Mouse (Mus musculus) kidney, postnatal 0 days (tissue): Measurements from ENCODE around the gene Mrpl38. TPM values are rescaled to one million over a fixed set of nuclear protein-coding genes. Genes with fewer than 3 reads are reported as not detected.

Experiments used
- ATAC-seq: fragments of 200-750 bp; cut with Nextera tagmentation; replicated peaks from 2 replicates; pipeline ENCODE4 v1.8.0; 2017; ENCODE audit warnings: low read depth, moderate number of reproducible peaks, moderate TSS enrichment, moderate library complexity; ENCODE audit not compliant: low FRiP score
- DNase-seq: peaks from one replicate; pipeline ENCODE4 v3.0.0-alpha.2; 2016; ENCODE audit warnings: low spot score
- H3K27ac ChIP-seq: fragments of 300-500 bp; sonication (generic); 2 replicates; pipeline ENCODE4 v1.5.1; 2014; ENCODE audit warnings: mild to moderate bottlenecking
- H3K27me3 ChIP-seq: fragments of 300-500 bp; sonication (generic); 2 replicates; pipeline ENCODE4 v1.6.1; 2014; ENCODE audit warnings: low read length, mixed read lengths; ENCODE audit not compliant: insufficient read depth
- H3K36me3 ChIP-seq: fragments of 300-500 bp; sonication (generic); 2 replicates; pipeline ENCODE4 v1.6.1; 2014; ENCODE audit warnings: low read length, mixed read lengths; ENCODE audit not compliant: insufficient read depth
- H3K4me1 ChIP-seq: fragments of 300-500 bp; sonication (generic); replicated peaks from 2 replicates; pipeline ENCODE4 v1.6.1; 2014; ENCODE audit warnings: antibody characterized with exemption, low read length, mixed read lengths; ENCODE audit not compliant: insufficient read depth
- H3K4me2 ChIP-seq: fragments of 300-500 bp; sonication (generic); 2 replicates; pipeline ENCODE4 v1.6.1; 2014; ENCODE audit warnings: mild to moderate bottlenecking, low read length, moderate library complexity, mixed read lengths
- H3K4me3 ChIP-seq: fragments of 300-500 bp; sonication (generic); replicated peaks from 2 replicates; pipeline ENCODE4 v1.5.1; 2014; ENCODE audit warnings: low read depth, low read length
- H3K9ac ChIP-seq: fragments of 300-500 bp; sonication (generic); 2 replicates; pipeline ENCODE4 v1.6.1; 2014; ENCODE audit warnings: low read depth, low read length
- H3K9me3 ChIP-seq: fragments of 300-500 bp; sonication (generic); replicated peaks from 2 replicates; pipeline ENCODE4 v1.6.1; 2016; ENCODE audit warnings: low read length, inconsistent platforms, mixed read lengths
- CTCF ChIP-seq: IDR thresholded peaks from 2 replicates; pipeline ENCODE4 v1.5.1; 2016; ENCODE audit warnings: antibody characterized with exemption, low read depth, mild to moderate bottlenecking, moderate library complexity
- WGBS: fragments of 180-500 bp; shearing (Covaris S2); extraction: QIAGEN DNeasy Blood & Tissue Kit; methylation state at CpG from one replicate; pipeline ENCODE4 v1.1.7; 2014; 5-methylcytosine and 5-hydroxymethylcytosine counted together
- polyA plus RNA-seq: library from polyadenylated mRNA; unstranded; fragments of >200 nt; fragmentation: Nextera tagmentation; extraction: Ambion mirVana; gene quantifications from 2 replicates; pipeline ENCODE4 v1.2.1, GENCODE M21; 2015

The Mrpl38 gene
- 81.1 and 89.8 TPM in 2 replicates for polyA plus RNA-seq

DNA sequence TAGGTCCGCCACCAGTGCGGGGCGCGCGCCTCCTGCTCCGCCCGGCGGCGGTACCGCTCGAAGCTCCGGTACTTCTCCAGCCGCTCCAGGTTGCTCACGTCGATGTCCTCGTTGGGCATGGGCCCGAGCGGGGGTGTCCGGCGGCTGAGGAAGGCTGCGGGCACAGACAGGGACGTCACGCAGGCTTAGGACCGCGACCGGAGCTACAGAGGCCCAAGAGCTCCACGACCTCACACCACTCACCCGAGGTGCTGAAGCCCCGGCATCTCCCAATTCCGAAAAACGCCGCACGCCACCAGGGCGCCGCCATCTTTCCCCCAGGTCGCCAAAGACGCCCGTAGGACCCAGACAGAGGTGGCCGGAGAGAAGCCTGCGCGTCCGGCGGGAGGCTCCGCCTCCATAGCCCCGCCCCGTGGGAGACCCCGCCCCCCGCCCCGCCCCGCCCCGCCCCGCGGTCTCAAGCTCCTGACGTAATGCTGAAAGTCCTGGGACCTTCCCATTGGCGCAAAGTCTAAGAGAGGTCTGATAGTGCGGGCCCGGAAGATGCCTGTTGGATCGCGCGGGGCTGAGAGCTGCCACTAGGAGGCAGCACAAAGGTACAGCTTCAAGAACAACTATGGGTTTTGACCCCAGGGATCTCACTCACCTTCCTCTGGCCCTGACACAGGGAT lies at the start of gene Mrpl38:
Mrpl38 (minus strand) TSS at position 401 of the 671 bp plus-strand sequence.
- H3K36me3 ChIP-seq: 0 out of 2 replicates have a peak, but pooled peaks cover 18% of the 10 kb centered on the region

DNA sequence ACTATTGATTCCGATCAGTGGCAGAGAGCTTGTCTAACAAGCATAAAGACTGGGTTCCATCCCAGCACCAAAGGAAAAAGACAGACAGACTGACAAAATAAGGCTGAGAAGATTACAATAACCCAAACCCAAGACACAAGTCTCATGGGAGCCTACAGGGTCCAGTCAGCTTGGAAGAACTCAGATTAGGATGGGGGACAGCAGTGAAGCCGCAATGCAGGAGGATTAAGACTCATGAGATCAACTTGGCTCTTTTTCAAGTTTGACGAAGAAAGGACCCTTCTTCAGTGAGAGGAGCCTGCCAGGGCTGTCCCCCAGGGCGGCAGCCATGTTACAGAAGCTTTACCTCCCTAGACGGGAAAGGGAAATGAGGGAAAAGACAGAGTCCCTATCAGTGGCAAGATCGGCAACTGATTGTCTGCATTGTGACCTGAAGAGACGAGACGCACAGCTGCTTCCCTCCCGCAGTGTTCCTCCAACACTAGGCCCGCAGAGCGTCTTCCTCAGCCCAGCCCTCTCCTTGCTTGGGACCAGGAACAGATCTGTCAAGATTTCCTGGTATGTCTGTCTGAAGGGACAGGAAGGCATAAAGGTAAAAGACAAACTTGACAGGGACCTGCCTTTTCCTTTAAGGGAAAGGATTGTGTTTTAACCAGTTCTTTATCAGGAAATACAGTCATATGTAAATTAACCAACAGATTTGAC lies 48.7 kb upstream of the Mrpl38 start:
- H3K36me3 ChIP-seq: peaks cover 24% of the 10 kb centered on the region
- H3K27me3 ChIP-seq: no peaks in the 10 kb centered on the region
- H3K9ac ChIP-seq: no peak overlapping the region
- no peaks in the 10 kb centered on the region for H3K4me1 ChIP-seq
- H3K9me3 ChIP-seq: no peaks in the 10 kb centered on the region
- DNase-seq (no peak), ATAC-seq (no peak)
- no peak overlapping the region for H3K4me3 ChIP-seq
- no peak overlapping the region for H3K4me2 ChIP-seq
- no peak for TF ChIP-seq CTCF
- 73% methylated on average over 11 of the region's 11 CpGs for WGBS
- no peak overlapping the region for H3K27ac ChIP-seq

More for the DNA sequence above, at the start of gene Mrpl38:
- H3K27ac ChIP-seq: peak within 1 kb of the TSS; percentile 38
- H3K9ac ChIP-seq: peak within 1 kb of the TSS; percentile 73
- H3K9me3 ChIP-seq: no peaks in the 10 kb centered on the region
- no peaks in the 10 kb centered on the region for H3K27me3 ChIP-seq
- under 1% methylated on average over 60 of the region's 60 CpGs for WGBS
- peak within 1 kb of the TSS; percentile 74 for H3K4me3 ChIP-seq
- H3K4me2 ChIP-seq: peak within 1 kb of the TSS; percentile 92
- peak; percentile 89 for TF ChIP-seq CTCF
- H3K4me1 ChIP-seq: 0 out of 2 replicates have a peak, but pooled peaks cover 3% of the 10 kb centered on the region
- DNase-seq (peak; percentile 99), ATAC-seq (peak; percentile 96)

GRCm38 (mm10) chr11:116186360-116186759 lies 47.7 kb upstream of the Mrpl38 start:
- H3K9me3 ChIP-seq: no peaks in the 10 kb centered on the region
- no peak overlapping the region for H3K9ac ChIP-seq
- no peak for TF ChIP-seq CTCF
- no peak overlapping the region for H3K4me3 ChIP-seq
- no peak overlapping the region for H3K4me2 ChIP-seq
- no peak overlapping the region for H3K27ac ChIP-seq
- peaks cover 27% of the 10 kb centered on the region for H3K36me3 ChIP-seq
- no peak for ATAC-seq
- H3K4me1 ChIP-seq: no peaks in the 10 kb centered on the region
- WGBS: 92% methylated on average over 11 of the region's 11 CpGs
- H3K27me3 ChIP-seq: no peaks in the 10 kb centered on the region
- no peak for DNase-seq

DNA sequence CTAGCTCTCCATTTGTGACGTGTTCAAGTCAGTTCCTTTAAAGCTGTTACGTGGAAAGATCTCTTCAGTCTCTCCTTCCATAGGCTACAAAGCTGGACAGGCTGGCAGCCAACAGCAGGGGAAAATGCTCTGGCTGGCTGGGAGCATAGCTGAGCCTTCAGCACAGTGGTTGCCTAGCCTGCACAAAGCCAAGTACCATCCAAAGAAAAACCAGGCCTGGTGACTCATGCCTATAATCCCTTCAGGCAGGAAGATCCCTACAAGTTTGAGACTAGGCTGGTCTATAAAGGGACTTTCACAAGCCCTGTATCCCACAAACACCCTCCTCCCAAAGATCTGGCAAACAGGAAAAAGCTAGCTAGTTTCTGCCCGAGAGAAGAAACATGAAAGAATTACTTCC lies 47.2 kb upstream of the Mrpl38 start:
- no peak for TF ChIP-seq CTCF
- no peaks in the 10 kb centered on the region for H3K27me3 ChIP-seq
- H3K27ac ChIP-seq: no peak overlapping the region
- H3K4me3 ChIP-seq: no peak overlapping the region
- H3K4me2 ChIP-seq: no peak overlapping the region
- H3K4me1 ChIP-seq: no peaks in the 10 kb centered on the region
- H3K9me3 ChIP-seq: no peaks in the 10 kb centered on the region
- WGBS: 86% methylated on average over 3 of the region's 3 CpGs
- DNase-seq (no peak), ATAC-seq (no peak)
- no peak overlapping the region for H3K9ac ChIP-seq
- peaks cover 27% of the 10 kb centered on the region for H3K36me3 ChIP-seq

DNA sequence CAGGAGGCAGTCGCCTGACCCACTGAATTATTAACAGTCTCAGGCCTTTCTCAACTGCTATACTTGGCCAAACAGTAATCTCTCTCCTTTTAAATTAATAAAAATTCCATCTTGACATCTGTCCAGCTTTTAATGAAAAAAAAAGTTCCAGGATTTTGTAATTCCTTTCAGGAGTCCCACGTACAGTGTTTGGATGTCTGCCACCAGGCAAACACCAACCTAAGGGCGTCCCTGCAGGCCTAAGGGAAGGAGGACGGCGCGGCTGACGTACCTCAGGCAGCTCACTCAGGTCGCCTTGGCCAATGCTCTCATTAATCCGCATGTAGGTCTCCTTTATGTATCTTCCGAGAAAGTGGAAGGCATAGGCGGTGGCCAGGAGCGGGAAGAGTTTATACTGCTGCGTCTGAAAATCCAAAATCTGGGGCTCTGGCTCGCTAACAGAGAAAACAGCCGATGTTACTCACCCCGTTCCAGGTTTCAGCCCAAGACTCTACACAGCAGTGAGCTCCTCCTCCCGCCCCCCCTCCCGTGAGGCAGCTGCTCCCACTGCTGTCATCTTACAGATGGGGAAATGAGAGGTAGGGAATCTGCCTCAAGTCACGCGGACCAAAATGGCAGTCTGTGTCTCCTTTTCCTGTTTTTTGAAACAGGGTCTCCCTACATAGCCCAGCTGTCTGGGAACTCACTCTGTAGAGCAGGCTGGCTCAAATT lies 39.9 kb upstream of the Mrpl38 start:
- H3K27ac ChIP-seq: no peak overlapping the region
- H3K9me3 ChIP-seq: no peaks in the 10 kb centered on the region
- H3K27me3 ChIP-seq: no peaks in the 10 kb centered on the region
- H3K4me3 ChIP-seq: no peak overlapping the region
- ATAC-seq (no peak), DNase-seq (no peak)
- 86% methylated on average over 20 of the region's 20 CpGs for WGBS
- no peaks in the 10 kb centered on the region for H3K4me1 ChIP-seq
- peaks cover 45% of the 10 kb centered on the region for H3K36me3 ChIP-seq
- no peak overlapping the region for H3K9ac ChIP-seq
- TF ChIP-seq CTCF: no peak
- H3K4me2 ChIP-seq: no peak overlapping the region

GRCm38 (mm10) chr11:116176010-116176409 lies 37.3 kb upstream of the Mrpl38 start:
- 71% methylated on average over 7 of the region's 7 CpGs for WGBS
- Histone ChIP-seq H3K9me3 (no peaks in the 10 kb centered on the region), H3K36me3 (peaks cover 54% of the 10 kb centered on the region), H3K27me3 (no peaks in the 10 kb centered on the region), H3K4me2 (no peak overlapping the region), H3K4me3 (no peak overlapping the region), H3K4me1 (no peaks in the 10 kb centered on the region), H3K27ac (peak overlapping the region; percentile 88), H3K9ac (no peak overlapping the region)
- ATAC-seq (no peak), DNase-seq (no peak)
- no peak for TF ChIP-seq CTCF
